In the genomic region with DNA sequence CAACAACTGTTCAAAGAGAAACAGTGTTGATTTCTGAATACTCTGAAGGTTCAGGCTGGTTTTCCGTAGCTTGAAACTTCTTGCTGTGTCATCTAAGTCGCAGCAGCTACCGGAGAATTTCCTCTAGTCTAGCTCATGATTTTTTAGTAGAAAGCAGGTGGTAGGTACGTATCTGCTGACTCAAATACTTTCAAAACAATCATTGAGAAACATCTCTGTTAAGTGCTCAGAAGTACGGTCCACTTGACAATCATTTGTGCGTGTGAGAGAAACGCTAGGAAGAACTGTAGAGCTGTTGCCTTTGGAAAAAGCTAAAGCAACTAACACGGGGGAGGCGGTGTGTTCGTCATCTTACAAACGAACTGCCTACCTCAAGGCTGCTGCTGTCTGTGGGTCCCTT, we compare ENCODE assay signal across 28 mouse cellular contexts. TPM values are rescaled to one million over a fixed set of nuclear protein-coding genes. Genes with fewer than 3 reads are reported as not detected.
DNase-seq lines count a peak whose midpoint lies in the region; ATAC-seq and TF ChIP-seq lines count a peak whose summit lies in the region.
"Had no signal": no experiment of that assay in that cellular context is flagged by ENCODE, and none has a peak within 500 bp of the region (broad histone marks: within the 10 kb centered on the region; RNA-seq: fewer than 3 reads in every experiment).

No protein-coding gene starts in this region.

- H3K27ac ChIP-seq in lung, embryonic 16.5 days (ENCODE audit: low read length), result peak overlapping the region; percentile 73
- H3K27ac ChIP-seq in liver, postnatal 0 days (ENCODE audit: low read depth), result peak overlapping the region; percentile 70; the same call in 1 of the 2 replicates
- H3K27ac ChIP-seq: hindbrain, embryonic 12.5 days; limb, embryonic 13.5 days; midbrain, embryonic 15.5 days; neural tube, embryonic 12.5 days; stomach, postnatal 0 days had no signal

- no peak for TF ChIP-seq CTCF in liver, postnatal 0 days (IDR thresholded peaks at IDR 0.05; ENCODE audit: low read depth)

- no peaks in the 10 kb centered on the region for H3K9me3 ChIP-seq in lung, embryonic 16.5 days (ENCODE audit: control insufficient read depth, low read length)
- no peaks in the 10 kb centered on the region for H3K9me3 ChIP-seq in liver, postnatal 0 days (ENCODE audit: low read length)
- H3K9me3 ChIP-seq in megakaryocyte, embryonic 14.5 days, result no peaks in the 10 kb centered on the region
- H3K9me3 ChIP-seq: hindbrain, embryonic 12.5 days; limb, embryonic 13.5 days; midbrain, embryonic 15.5 days; neural tube, embryonic 12.5 days had no signal

- H3K4me3 ChIP-seq in lung, embryonic 16.5 days (ENCODE audit: low read length), result no peak overlapping the region
- no peak overlapping the region for H3K4me3 ChIP-seq in liver, postnatal 0 days (ENCODE audit: low read depth, low read length)
- H3K4me3 ChIP-seq in megakaryocyte, embryonic 14.5 days (replicated peaks), result peak overlapping the region; percentile 30
- H3K4me3 ChIP-seq: hindbrain, embryonic 12.5 days; limb, embryonic 13.5 days; midbrain, embryonic 15.5 days; neural tube, embryonic 12.5 days had no signal

- H3K36me3 ChIP-seq in lung, embryonic 16.5 days (ENCODE audit: control insufficient read depth, insufficient read depth, low read length), result no peaks in the 10 kb centered on the region
- H3K36me3 ChIP-seq in liver, postnatal 0 days (replicated peaks; ENCODE audit: insufficient read depth, low read length), result no peaks in the 10 kb centered on the region
- H3K36me3 ChIP-seq in megakaryocyte, embryonic 14.5 days (replicated peaks; ENCODE audit: low read length), result peaks cover 7% of the 10 kb centered on the region
- H3K36me3 ChIP-seq: hindbrain, embryonic 12.5 days; limb, embryonic 13.5 days; midbrain, embryonic 15.5 days; neural tube, embryonic 12.5 days had no signal

- H3K4me1 ChIP-seq in lung, embryonic 16.5 days (replicated peaks; ENCODE audit: control insufficient read depth, insufficient read depth, low read length), result peaks cover 9% of the 10 kb centered on the region
- H3K4me1 ChIP-seq in liver, postnatal 0 days (ENCODE audit: insufficient read depth), result 0 out of 2 replicates have a peak, but pooled peaks cover 2% of the 10 kb centered on the region
- H3K4me1 ChIP-seq in megakaryocyte, embryonic 14.5 days, result peaks cover 82% of the 10 kb centered on the region
- H3K4me1 ChIP-seq: hindbrain, embryonic 12.5 days; midbrain, embryonic 15.5 days; neural tube, embryonic 12.5 days had no signal

- peak; percentile 76 for DNase-seq in heart, adult 11 months
- no peak for DNase-seq in heart, adult 8-10 months (ENCODE audit: low spot score)
- no peak for DNase-seq in lung, postnatal 4 days
- no peak for DNase-seq in liver, postnatal 0 days
- DNase-seq in layer of hippocampus, postnatal 25 days (ENCODE audit: extremely low spot score in 1 of 2, low spot score in 1 of 2), result no peak
- DNase-seq in left cerebral cortex, adult 18-20 months (ENCODE audit: low spot score in 2 of 2), result no peak
- DNase-seq: adrenal gland, adult 2 months; cerebellum, adult 11 months; cerebellum, adult 9-10 months; cerebellum, postnatal 36 days; gastrocnemius, postnatal 14 days; heart, postnatal 36 days; kidney, adult 9 months; kidney, postnatal 10 days; right cerebral cortex, postnatal 4 days; thymus, adult 18-20 months; thymus, postnatal 36 days had no signal

- no peak overlapping the region for H3K9ac ChIP-seq in lung, embryonic 16.5 days (ENCODE audit: low read length)
- H3K9ac ChIP-seq in liver, postnatal 0 days (replicated peaks), result no peak overlapping the region
- H3K9ac ChIP-seq: hindbrain, embryonic 12.5 days; limb, embryonic 13.5 days; midbrain, embryonic 15.5 days; neural tube, embryonic 12.5 days had no signal

- no peak for TF ChIP-seq EP300 in liver, postnatal 0 days (IDR thresholded peaks at IDR 0.05; ENCODE audit: low read depth)

- H3K27me3 ChIP-seq in lung, embryonic 16.5 days (ENCODE audit: control insufficient read depth, insufficient read depth, low read depth, low read length), result no peaks in the 10 kb centered on the region
- no peaks in the 10 kb centered on the region for H3K27me3 ChIP-seq in liver, postnatal 0 days (ENCODE audit: insufficient read depth, low read length)
- H3K27me3 ChIP-seq in megakaryocyte, embryonic 14.5 days (replicated peaks), result no peaks in the 10 kb centered on the region
- H3K27me3 ChIP-seq: hindbrain, embryonic 12.5 days; limb, embryonic 13.5 days; midbrain, embryonic 15.5 days; neural tube, embryonic 12.5 days had no signal

- ATAC-seq in lung, embryonic 16.5 days (ENCODE audit: low read depth), result no peak
- ATAC-seq in liver, postnatal 0 days, result no peak
- ATAC-seq: activated CD4-positive, CD25-positive, alpha-beta regulatory T cell, adult 4 months; forebrain, embryonic 14.5 days; intestine, postnatal 0 days; midbrain, embryonic 15.5 days had no signal

- H3K4me2 ChIP-seq in lung, embryonic 16.5 days (ENCODE audit: low read depth, low read length), result peak overlapping the region; percentile 28
- H3K4me2 ChIP-seq in liver, postnatal 0 days (ENCODE audit: low read depth, low read length), result no peak overlapping the region
- H3K4me2 ChIP-seq: heart, embryonic 11.5 days; hindbrain, embryonic 12.5 days; limb, embryonic 13.5 days; midbrain, embryonic 15.5 days; neural tube, embryonic 12.5 days had no signal

- WGBS in lung, embryonic 16.5 days, result 65% methylated on average over 11 of the region's 11 CpGs
- 64% methylated on average over 11 of the region's 11 CpGs for WGBS in liver, postnatal 0 days (ENCODE audit: insufficient replicate concordance)

RNA-seq across cellular contexts. Expression of gene Rap1b, which starts 14.0 kb away (rescaled TPM):
- total RNA-seq in heart, adult 8-10 months (2022), result 10 to 100 TPM; 38.8 to 47.5 (median 44.8) TPM
- 215 and 222 TPM in 2 replicates for polyA plus RNA-seq in lung, embryonic 16.5 days (2015; fragmentation: Nextera tagmentation; extraction: Ambion mirVana)
- polyA plus RNA-seq in liver, postnatal 0 days (2015; fragmentation: Nextera tagmentation; extraction: Ambion mirVana), result 103 and 105 TPM in 2 replicates
- 87.7 and 210 TPM in 2 replicates for polyA plus RNA-seq in megakaryocyte, embryonic 14.5 days (2012; ENCODE audit: insufficient read depth, low replicate concordance)
- total RNA-seq in layer of hippocampus, postnatal 25 days (2021), result 10 to 100 TPM; 67.4 to 70.2 TPM
- 10 to 100 TPM; 56.7 to 65.4 TPM for total RNA-seq in left cerebral cortex, adult 18-20 months (2021)
